Mouse (Mus musculus) retina, postnatal 1 day (tissue): Measurements from ENCODE around the gene Cyba.
A peak's percentile ranks its signal among the peaks of the same experiment; 100 is the strongest.

ENCODE experiments used
- DNase-seq: peaks from one replicate; pipeline ENCODE4 v3.0.0-alpha.2; 2012

Gene Cyba

GRCm38 (mm10) chr8:122421376-122422070, 11.2 kb downstream of the Cyba start, which contains the start of gene Il17c:
Gene Il17c, plus strand, starts transcription at chr8:122422020.
- no peak for DNase-seq

DNA sequence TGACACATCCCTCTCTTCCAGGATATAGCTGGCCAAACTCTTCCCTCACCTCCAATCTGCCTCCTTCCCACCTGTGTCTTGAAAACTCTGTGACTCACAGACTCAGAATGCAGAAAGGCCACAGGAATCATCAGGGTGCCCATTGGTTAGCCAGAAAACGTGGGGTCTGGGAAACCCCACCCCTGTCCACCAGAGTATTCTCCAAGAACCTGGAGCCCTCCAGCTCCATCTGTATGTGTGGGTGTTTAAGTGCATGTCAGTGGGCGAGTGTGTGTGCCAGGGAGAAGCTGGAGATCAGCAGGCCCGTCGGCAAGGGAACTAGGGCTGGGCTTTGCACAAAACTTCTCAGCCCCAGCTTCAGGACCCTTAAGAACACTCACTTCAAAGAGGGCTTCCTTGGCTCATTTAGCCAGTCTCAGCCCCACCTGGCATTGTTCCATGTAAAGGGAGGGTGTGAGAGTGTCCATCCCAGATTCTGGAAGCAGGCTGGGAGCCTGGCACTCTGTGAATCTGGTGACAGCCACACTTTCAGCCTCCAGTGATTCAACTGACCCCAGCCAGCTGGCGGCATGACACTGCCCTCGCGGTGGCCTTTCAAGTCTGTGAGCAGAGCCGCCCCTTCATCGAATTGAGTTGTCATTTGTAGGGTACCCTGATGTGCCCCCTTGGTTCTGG, 12.7 kb downstream of the Cyba start:
- no peak for DNase-seq

DNA sequence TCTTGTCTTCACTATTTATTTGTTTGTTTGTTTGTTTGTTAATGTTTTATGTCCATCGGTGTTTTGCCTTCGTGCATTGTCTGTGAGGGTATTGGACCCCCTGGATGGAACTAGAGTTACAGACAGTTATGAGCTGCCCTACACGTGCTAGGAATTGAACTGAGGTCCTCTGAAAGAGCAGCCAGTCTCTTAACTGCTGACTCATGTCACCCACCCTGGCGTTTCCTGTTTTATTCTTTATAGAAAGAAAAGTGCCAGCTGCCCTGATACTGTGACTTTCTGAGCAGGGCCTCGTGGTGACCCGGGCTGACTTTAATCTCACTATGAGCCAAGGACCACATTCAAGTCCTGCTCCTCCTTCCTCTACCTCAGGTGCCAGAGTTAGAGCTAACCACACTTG, 17.2 kb downstream of the Cyba start:
- no peak for DNase-seq

DNA sequence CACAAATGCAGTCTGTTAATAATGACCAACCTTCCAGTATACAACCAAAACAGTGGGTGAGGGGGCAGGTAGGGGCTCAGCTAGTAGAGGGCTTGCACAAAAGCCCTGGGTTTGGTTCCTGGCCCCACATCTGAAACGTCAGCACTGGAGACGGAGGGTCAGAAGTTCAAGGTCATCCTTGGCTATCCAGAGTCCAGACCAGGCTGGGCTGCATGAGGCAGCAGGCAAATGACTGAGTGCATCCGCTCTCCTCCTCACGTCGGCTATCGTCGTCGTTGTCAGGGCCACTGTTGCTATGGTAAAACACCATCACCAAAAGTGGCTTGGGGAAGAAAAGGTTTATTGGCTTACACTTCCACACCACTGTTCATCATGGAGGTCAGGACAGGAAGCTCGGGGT, 18.4 kb downstream of the Cyba start:
- no peak for DNase-seq

DNA sequence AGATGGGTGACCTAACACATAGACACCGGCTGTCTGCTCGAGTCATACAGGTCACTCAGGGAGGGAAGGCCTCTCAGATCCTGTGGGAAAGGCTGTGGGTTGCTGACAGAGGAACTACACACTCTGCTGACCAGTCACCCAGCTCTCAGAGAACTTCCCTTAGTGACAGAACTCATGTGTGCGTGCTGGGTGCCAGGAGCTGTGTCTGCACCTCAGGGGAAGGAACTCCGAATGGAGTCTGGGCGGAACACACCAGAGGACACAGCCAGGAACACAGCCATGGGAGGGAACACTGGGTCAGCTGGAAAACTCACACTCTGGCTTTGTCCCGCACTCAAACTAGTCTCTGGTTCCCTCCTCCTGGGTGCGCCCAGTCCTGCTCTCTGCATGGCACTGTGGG, 25.1 kb downstream of the Cyba start:
- DNase-seq, result no peak

DNA sequence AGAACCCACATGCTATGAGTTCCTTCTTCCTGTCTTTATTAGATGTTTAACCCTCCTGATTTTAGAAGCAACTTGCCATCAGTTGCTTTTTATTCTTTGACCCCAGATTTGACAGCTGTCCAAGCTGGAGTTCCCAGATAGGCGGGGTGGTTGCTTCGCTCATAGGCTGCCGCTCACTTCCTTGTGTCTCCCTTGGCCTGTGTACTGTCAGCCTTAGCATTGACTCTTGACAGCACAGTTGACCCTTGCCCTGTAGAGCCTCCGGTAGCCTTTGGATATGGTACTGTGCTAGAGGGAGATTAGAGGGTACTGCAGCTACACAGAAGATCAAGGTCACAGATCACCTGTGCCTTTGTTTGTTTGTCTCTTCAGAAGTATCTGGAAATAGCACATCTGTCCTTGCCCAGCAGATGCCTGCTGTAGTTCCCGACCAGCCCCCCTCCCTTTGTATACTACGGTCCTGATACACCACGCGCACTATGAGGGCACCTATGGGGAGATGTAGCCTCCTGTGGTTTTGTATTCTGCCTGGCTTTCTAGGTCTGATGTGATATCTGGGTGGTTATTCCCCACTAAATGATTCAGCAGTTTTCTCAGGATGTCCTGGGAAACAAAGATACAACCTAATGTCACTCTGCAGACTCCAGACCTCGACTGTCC, 27.5 kb downstream of the Cyba start:
- no peak for DNase-seq

- DNase-seq, result no peak
Observed at GRCm38 (mm10) chr8:122398186-122398585, 34.5 kb downstream of the Cyba start.

DNA sequence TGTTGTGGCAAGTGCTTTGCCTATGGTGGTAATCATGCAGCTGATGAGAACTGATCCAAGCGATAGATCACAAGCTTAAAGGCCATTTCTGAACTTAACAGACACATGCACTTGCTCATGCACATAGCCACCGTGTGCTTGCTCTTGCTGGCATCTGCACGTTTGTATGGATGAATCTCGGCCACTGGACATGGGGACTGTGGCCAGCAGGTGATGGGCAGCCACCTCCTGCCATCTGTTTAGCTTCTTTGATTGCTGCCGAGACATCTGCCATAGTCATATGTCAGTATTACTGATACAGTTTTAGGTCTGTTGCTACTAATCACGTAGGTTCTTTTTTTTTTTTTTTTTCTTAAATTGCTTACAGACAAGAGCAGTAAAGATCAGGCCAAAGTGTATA, 37.4 kb downstream of the Cyba start:
- DNase-seq, result peak; percentile 2

GRCm38 (mm10) chr8:122393717-122394116, 39.0 kb downstream of the Cyba start:
- no peak for DNase-seq

DNA sequence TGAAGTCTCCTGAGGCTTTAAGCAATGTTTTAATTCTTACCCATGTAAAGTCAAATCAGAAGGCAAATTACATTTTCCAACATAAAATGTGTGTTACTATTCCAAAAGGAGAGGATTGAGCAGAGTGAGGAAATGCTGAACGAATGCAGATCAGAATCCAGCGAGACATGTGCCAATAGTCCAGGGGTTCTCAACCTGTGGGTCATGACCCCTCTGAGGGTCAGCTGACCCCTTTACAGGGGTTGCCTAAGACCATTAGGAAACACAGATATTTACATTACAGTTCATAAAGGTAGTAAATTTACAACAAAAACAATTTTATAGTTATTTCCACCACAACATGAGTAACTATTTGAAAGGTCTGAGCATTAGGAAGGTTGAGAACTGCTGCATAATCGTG, 42.0 kb downstream of the Cyba start:
- DNase-seq, result no peak

DNA sequence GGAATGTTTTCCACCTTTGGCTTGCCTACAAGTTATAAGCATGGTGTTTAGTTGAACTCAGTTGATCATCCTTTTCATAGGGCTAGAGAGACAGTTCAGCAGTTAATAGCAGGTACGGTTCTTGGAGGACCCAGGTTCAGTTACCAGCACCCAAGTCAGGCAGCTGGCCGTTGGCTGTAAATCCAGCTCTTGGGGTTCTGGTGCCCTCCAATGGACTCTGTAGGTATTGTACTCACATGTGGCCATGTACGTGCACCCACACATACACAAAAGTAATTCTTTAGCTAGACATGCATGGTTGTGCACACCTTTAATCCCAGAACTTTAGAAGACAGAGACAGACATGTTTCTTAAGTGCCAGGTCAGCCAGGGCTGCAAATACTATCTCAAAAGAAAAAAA, 43.4 kb downstream of the Cyba start:
- no peak for DNase-seq

DNA sequence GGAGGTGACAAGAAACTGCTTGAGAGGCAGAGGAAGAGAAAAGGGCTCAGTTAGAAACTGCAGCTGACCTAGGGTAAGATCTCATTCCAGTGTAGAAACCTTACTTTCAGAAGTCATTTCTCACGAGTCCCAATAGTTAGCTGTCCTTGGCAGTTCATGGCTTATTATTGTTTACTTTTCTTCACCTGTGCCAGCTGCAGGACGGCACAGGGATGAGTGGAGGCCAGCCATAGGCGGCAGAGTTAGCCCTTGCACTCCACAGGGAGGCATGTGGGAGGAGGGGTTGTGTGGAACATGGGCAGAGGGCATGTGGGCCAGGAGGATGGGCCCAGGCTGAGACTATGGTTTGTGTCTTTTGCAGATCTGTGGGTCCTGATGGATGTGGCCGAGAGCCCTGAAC, 49.7 kb downstream of the Cyba start:
- no peak for DNase-seq

DNA sequence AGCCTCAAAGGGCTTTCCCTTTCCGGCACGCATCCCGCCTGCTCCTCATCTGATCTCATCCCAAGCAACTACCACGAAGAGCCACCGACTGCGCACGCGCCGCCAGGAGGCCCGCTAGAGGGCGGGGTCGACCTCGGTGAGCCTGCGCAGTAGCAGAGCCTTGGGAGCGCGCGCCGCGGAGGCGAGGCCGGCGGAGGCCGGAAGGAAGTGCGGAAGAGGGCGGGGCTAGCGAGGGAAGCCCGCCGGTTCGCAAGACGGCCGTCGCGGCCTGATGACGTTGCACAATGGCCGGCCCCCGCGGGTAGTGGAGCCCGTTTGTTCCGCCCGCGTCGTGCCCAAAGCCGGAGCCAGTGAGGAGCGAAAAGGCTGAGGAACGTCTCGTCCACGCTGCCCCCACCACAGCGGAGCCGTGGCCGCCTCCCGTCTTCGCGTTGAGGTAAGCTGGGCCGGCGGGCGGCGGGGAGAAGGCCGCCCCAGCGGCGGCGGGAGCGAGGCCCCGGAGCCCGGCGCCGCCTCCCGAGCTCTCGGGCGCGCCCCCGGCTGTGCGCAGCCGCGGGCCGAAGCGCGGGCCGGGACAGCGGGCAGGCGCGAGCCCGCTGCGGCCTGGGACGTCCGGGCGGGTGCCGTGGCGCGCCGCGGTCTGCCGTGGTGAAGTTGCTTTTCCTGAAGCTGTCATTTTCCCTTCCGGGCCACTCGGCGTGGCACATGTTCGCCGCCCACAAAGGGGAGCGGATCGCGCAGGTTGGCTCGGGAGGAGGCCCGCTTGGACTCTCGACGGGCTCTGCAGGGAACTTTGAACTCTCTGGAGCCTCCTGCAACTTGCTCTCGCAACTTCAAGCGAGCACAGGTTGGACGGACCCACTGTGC, 56.1 kb downstream of the Cyba start, which contains the start of gene Zc3h18:
Zc3h18 (plus strand) TSS at position 245 of the 867 bp plus-strand sequence.
- peak; percentile 99 for DNase-seq

- DNase-seq, result no peak
Observed at GRCm38 (mm10) chr8:122375751-122376364, 56.9 kb downstream of the Cyba start.

DNA sequence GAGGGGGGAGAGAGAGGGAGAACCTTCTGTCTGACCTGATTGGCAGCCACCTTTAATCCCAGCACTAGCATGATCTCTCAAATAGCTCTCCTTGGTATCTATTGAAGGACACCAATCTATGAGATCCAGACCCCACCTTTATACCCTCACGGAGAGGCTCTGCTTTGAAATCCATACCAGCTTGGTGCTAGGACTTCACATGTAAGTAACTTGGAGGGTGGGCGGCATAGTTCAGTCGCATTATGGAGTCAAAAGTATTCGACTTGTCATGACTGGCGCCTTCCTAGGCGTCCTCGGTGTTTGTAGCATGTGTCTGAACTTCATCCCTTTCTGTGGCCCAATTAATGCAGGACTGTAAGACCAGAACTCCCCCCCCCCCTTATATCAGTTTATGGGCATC, 57.4 kb downstream of the Cyba start:
- DNase-seq, result no peak
